Mouse (Mus musculus) left cerebral cortex, postnatal 14 days (tissue): ENCODE measurements around the gene Plk5. TPM values are rescaled to one million over a fixed set of nuclear protein-coding genes. Genes with fewer than 3 reads are reported as not detected.

Experiments used
- DNase-seq, 2 experiments: peaks; one replicate each; pipeline ENCODE4 v3.0.0; 2021 to 2022; ENCODE audit warnings: low spot score in 2 of 2, mixed read lengths in 1 of 2
- intact Hi-C: fragments of 180-260 bp; cut with DNase I; formaldehyde crosslinking; loops from one replicate; pipeline ENCODE4 v1.15.1; 2025
- long read RNA-seq, 2 experiments: library from polyadenylated mRNA; stranded (forward); transcript quantifications; one replicate each; pipeline ENCODE4 v2.0.0; 2021
- total RNA-seq, 2 experiments: library from RNA; stranded (reverse); gene quantifications; 2 replicates each; pipeline ENCODE4 v1.2.3; 2021

The Plk5 gene
- total RNA-seq = 10 to 100 TPM in 1 of 2 experiments, 1 to 10 TPM in 1; 7.6 to 10.6 TPM
- long read RNA-seq, experiment 1, partial matches to known transcripts = 0 of 8 reads
- long read RNA-seq, experiment 1, other reads (novel, unspliced or antisense) = 3 of 8 reads
- long read RNA-seq, experiment 2, transcript Plk5-202 (15 exons, 2,100 nt) = major isoform, 13 of 22 reads
- long read RNA-seq, experiment 2, partial matches to known transcripts = 2 of 22 reads
- long read RNA-seq, experiment 2, other reads (novel, unspliced or antisense) = 6 of 22 reads

DNA sequence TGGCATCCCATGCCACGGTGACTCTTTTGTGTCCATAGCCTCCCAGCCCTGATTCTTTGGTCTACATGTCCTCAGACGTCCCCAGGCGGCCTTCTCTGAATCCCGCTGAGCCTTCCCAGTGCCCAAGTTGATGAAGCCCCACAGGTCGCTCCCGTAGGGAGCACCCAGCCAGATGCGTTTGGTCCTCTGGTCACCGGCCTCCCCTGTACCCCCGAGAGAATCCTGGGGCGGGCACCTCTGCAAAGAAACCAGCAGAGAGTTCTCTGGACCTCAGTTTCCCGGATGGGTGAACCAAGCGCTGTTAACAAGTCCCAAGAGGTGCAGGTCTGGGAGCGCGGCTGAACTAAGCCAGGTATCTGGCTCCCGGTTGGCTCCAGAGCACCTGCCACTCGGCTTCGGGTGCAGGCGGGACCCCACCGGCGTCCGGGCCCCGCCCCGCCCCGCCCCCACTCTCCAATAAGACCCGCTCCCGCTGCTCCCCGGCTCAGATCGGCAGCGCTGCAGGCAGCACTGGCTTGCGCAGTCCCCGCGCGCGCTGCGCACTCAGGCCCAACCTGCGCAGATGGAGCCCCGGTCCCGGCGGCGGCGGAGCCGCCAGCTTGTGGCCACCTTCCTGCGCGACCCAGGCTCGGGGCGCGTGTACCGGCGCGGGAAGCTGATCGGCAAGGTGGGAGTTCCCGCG, at the start of gene Plk5:
Gene Plk5 (plus strand): TSS at position 459 of the 682 bp plus-strand sequence.
- no peak for DNase-seq
- intact Hi-C loops = loop anchor here (10.0 kb wide), 1 partner anchor 139 kb away; the partner anchor contains the start of gene Onecut3

- intact Hi-C loops = no loop called here
- no peak for DNase-seq
Measured at GRCm38 (mm10) chr10:80311560-80311959, 44.7 kb upstream of the Plk5 start.

- intact Hi-C loops = no loop called here
Measured at GRCm38 (mm10) chr10:80312586-80313504, 43.4 kb upstream of the Plk5 start.

DNA sequence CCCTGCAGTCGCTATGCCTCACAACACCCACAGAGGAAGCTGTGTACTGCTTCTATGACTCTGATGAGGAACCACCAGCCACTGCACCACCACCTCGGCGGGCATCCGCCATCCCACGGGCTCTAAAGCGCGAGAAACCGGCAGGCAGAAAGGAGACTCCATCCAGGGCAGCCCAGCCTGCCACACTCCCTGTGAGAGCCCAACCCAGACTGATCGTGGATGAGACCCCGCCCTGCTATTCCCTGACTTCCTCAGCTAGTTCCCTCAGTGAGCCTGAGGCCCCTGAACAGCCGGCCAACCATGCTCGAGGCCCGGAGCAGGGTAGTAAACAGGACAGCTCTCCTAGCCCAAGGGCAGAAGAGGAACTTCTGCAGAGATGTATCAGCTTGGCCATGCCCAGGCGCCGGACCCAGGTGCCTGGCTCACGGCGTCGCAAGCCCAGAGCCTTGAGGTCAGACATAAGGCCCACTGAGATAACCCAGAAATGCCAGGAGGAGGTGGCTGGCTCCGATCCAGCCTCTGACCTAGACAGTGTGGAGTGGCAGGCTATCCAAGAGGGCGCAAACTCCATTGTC, 42.5 kb upstream of the Plk5 start:
- intact Hi-C loops = no loop called here
- DNase-seq = no peak

More at GRCm38 (mm10) chr10:80312586-80313504, 43.4 kb upstream of the Plk5 start:
- no peak for DNase-seq

DNA sequence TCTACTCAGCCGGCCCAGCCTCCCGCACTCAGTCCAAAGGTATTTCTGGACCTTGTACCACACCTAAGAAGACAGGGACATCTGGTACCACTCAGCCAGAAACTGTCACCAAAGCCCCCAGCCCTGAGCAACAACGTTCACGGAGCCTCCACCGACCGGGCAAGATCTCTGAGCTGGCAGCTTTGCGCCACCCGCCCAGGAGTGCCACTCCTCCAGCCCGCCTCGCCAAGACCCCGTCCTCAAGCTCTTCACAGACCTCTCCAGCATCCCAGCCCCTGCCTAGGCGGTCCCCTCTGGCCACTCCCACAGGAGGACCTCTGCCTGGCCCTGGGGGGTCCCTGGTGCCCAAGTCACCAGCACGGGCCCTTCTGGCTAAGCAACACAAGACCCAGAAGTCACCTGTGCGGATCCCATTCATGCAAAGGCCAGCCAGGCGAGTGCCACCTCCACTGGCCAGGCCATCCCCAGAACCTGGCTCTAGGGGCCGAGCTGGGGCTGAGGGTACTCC, 41.7 kb upstream of the Plk5 start:
- intact Hi-C loops = no loop called here
- DNase-seq = no peak

DNA sequence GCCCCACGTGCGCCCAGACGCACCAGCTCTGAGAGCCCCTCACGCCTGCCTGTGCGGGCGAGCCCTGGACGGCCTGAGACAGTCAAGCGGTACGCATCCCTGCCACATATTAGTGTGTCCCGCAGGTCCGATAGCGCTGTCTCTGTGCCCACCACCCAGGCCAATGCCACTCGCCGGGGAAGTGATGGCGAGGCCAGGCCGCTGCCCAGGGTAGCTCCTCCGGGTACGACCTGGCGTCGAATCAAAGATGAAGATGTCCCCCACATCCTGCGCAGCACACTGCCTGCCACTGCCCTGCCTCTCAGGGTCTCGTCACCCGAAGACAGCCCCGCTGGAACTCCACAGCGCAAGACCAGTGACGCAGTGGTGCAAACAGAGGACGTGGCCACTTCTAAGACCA, 40.9 kb upstream of the Plk5 start:
- intact Hi-C loops = no loop called here
- DNase-seq = no peak

- intact Hi-C loops = no loop called here
- no peak for DNase-seq
Measured at GRCm38 (mm10) chr10:80316359-80316781, 39.9 kb upstream of the Plk5 start.

DNA sequence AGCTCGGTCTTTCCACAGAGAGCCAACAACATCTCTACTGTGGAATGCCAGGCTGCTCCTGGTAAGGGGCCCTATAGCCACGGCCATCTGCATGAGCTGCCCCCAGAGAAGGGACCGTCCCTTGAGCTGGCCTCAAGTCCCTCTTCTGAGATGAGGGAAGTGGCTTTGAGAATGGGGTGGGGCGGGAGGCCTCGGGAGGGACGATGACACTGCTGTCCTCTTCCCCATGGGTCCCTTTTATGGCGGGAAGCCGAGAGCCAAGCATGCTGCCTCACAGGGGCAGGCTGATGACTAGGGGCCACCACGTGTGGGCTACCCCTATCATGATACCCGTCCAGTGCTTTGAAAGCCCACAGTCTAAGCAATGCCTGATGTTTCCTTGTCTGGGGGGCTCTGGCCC, 39.2 kb upstream of the Plk5 start:
- intact Hi-C loops = no loop called here

DNA sequence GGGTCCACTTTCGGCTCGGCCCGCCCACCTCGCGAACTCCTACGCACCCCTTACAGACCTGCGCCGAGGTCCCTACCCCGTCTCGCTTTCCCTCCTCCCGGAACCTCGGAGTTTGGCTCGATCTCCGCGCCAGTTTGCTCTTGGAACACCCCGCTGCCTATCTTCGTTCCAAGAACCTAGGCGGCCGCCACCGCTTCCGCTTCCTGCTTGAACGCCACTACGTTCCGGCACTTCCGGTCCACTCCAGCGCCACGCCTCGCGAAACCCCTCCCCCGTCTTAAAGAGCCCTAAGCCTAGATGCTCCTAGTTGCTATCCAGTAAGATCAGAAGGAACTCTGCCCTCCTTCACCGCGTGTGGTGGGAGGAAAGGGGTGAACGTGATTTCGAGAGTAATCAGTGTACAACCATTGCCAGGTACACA, 35.9 kb upstream of the Plk5 start, which contains the start of gene 2310011J03Rik:
Gene 2310011J03Rik (minus strand): TSS at position 198 of the 421 bp plus-strand sequence.
- peak; percentile 94 to 95 for DNase-seq
- intact Hi-C loops = no loop called here

More for the DNA sequence above, 39.2 kb upstream of the Plk5 start:
- DNase-seq = no peak

- intact Hi-C loops = no loop called here
- DNase-seq = no peak
Measured at GRCm38 (mm10) chr10:80321014-80321669, 35.1 kb upstream of the Plk5 start.

DNA sequence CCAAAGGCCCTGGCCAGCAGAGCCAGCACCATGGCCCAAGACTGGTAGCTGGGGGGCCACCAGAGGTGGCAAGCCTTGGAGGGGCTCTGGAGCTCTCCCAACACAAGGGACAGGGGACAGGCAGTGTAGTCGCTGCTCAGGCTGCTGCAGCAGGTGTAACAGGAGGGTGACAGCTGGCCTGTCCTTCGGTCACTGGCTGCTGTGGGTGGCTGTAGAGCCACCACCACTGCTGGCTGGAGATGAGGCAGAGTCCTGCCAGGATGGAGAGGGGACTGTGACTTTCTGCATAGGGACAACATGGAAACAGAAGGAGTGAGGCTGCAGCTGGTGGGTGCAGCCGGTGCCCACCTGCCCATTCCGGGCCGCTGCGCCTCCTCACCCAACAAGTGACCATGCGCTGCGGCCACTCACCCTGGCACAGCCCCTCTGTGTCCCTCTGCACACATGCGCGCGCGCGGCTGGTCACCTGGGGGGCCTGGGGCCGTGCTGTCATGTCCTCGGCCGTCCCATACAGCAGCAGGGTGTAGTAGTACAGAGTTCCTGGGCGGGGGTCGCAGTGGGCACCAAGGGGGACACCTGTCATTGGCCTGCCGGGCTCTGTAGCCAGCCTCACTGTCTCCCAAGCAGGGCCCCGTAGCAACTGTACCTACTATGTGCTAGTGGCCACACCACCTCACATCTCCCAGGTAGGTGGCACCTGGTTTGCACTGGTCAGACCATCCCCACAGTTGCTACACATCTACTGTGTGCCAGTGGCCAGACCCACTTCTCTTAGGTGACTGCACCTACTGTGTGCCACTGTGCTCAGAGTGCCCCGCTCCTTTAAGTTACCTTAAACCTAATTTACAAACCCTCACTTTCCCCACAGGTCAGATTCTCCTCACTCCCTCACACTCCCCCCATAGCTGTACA, 34.3 kb upstream of the Plk5 start:
- no peak for DNase-seq
- intact Hi-C loops = no loop called here

- no peak for DNase-seq
- intact Hi-C loops = no loop called here
Measured at GRCm38 (mm10) chr10:80322811-80323211, 33.4 kb upstream of the Plk5 start.

DNA sequence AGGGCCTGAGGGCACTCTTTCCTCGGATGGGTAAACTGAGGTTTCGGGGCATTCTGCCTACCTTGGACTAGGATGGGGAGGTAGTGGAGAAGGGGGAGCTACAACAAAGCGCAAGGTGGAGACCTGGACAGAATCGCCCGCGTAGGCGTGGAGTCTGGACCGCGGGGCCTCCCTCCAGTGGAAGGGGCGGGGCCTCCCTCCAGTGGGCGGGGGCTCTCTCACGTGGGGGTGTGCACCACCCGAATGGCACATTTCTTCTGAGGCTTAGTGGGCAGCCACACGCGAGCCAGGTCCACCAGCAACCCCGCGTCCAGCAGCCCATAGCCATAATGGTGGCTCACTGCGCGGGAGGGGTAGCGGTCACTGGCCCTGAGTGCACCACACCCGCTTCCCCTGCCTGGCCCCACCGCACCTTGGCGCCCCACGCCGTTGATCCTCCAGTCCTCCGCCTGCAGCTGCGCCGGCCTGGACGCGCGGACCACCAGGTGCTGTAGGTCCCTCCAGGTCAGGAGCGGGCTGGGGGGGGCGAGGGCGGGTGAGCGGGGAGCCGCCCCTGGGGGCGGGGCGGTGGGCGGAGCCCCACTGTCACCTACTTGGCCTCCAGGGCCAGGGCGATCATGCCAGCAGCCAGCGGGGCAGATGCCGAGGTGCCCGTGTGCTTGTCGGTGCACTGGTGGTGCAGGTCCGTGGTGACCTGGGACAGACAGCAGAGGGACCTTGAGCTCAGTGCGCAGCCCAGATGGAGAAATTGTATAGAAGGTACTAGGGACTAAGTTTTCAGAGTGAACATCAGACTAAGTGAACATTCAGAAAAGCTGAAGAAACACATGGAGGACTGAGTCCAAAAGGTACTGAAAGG, 32.8 kb upstream of the Plk5 start:
- DNase-seq = no peak
- intact Hi-C loops = no loop called here

- no peak for DNase-seq
- intact Hi-C loops = no loop called here
Measured at GRCm38 (mm10) chr10:80324120-80325037, 31.9 kb upstream of the Plk5 start.

GRCm38 (mm10) chr10:80325045-80325444, 31.2 kb upstream of the Plk5 start:
- no peak for DNase-seq
- intact Hi-C loops = no loop called here
